Mouse (Mus musculus): ENCODE results near the gene Dab2ip. TPM values are rescaled to one million over a fixed set of nuclear protein-coding genes. Genes with fewer than 3 reads are reported as not detected.

The Dab2ip gene
- polyA plus RNA-seq (2015; fragmentation: Nextera tagmentation; extraction: Ambion mirVana) = 36.5 and 41.4 TPM in 2 replicates

DNA sequence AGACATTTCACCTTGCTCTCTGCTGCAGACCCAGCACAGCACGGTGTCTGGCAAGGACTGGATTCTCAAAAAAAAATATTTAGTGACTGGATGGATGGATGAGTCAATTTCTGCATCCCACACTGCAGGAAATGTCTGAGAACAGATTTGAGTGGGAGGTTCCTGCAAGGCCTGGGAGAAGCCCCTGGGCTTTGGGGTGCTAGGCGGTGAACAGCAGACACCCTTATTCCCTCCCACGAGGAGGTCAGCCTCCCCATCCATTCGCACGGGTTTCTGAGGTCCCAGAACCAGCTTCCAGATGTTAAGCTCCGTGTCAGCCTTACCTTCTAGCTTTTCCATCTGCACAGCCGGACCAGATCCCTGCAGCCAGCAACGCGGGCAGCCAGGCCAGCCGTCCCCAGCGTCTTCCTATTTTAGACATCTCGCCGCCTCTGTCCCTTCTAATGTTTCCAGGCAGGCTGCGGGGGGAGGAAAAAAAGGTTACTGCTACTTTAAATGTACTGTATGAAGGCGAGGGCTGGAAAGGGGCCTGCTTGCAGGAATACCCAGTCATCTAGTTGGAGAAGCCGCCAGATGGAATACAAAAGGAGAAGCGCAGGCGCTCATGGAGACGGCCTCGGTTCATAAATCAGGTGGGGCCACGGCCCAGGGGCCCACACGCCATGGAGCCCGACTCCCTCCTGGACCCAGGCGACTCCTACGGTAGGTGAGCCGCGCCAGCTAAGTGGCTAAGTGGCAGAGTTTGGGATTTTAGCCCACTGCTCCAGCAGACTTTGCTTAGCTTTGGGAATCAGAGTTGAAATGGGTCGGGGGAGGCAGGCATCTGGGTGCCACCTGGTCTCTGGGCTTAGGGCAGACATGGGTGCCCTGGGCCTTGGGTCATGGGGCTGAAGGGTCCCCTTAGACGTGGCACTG is at the start of gene Dab2ip:
Gene Dab2ip (plus strand): TSS at position 356 of the 915 bp plus-strand sequence.
- H3K27me3 ChIP-seq (ENCODE audit: insufficient read depth, low read length) = no peaks in the 10 kb centered on the region
- no peak within 1 kb of the TSS for H3K4me3 ChIP-seq (replicated peaks; ENCODE audit: low read depth, low read length)
- 22% methylated on average over 29 of the region's 29 CpGs for WGBS
- peak within 1 kb of the TSS; percentile 45 for H3K4me2 ChIP-seq (ENCODE audit: low read length)
- H3K4me1 ChIP-seq (replicated peaks; ENCODE audit: insufficient read depth, low read length) = peaks cover 12% of the 10 kb centered on the region
- no peaks in the 10 kb centered on the region for H3K36me3 ChIP-seq (ENCODE audit: insufficient read depth, low read length)
- H3K27ac ChIP-seq = peak within 1 kb of the TSS; percentile 47; the same call in 1 of the 2 replicates
- H3K9me3 ChIP-seq (replicated peaks; ENCODE audit: low read length) = no peaks in the 10 kb centered on the region
- DNase-seq (ENCODE audit: low spot score) (peak; percentile 67), ATAC-seq (replicated peaks; ENCODE audit: low FRiP score, low read depth) (peak; percentile 69)
- TF ChIP-seq CTCF (IDR thresholded peaks at IDR 0.05; ENCODE audit: low read depth) = no peak
- H3K9ac ChIP-seq (ENCODE audit: low read depth, low read length) = peak within 1 kb of the TSS; percentile 31; the same call in 1 of the 2 replicates

- ATAC-seq (replicated peaks; ENCODE audit: low FRiP score, low read depth) (no peak), DNase-seq (ENCODE audit: low spot score) (peak; percentile 78)
- peak overlapping the region; percentile 76 for H3K27ac ChIP-seq
- no peak overlapping the region for H3K4me3 ChIP-seq (replicated peaks; ENCODE audit: low read depth, low read length)
- TF ChIP-seq CTCF (IDR thresholded peaks at IDR 0.05; ENCODE audit: low read depth) = no peak
- no peaks in the 10 kb centered on the region for H3K27me3 ChIP-seq (ENCODE audit: insufficient read depth, low read length)
- H3K4me2 ChIP-seq (ENCODE audit: low read length) = no peak overlapping the region
- 14% methylated on average over 10 of the region's 10 CpGs for WGBS
- peaks cover 33% of the 10 kb centered on the region for H3K4me1 ChIP-seq (replicated peaks; ENCODE audit: insufficient read depth, low read length)
- H3K9me3 ChIP-seq (replicated peaks; ENCODE audit: low read length) = no peaks in the 10 kb centered on the region
- no peak overlapping the region; the same call in 1 of the 2 replicates for H3K9ac ChIP-seq (ENCODE audit: low read depth, low read length)
- no peaks in the 10 kb centered on the region for H3K36me3 ChIP-seq (ENCODE audit: insufficient read depth, low read length)
These were observed 49.3 kb upstream of the Dab2ip start for GRCm38 (mm10) chr2:35508597-35509342.

GRCm38 (mm10) chr2:35509343-35509667 is 48.8 kb upstream of the Dab2ip start:
- no peak; the same call in 1 of the 2 replicates for ATAC-seq (replicated peaks; ENCODE audit: low FRiP score, low read depth)
- WGBS = 21% methylated on average over 6 of the region's 6 CpGs
- no peak overlapping the region for H3K9ac ChIP-seq (ENCODE audit: low read depth, low read length)
- TF ChIP-seq CTCF (IDR thresholded peaks at IDR 0.05; ENCODE audit: low read depth) = no peak
- peaks cover 34% of the 10 kb centered on the region for H3K4me1 ChIP-seq (replicated peaks; ENCODE audit: insufficient read depth, low read length)
- H3K27ac ChIP-seq = peak overlapping the region; percentile 76; the same call in 1 of the 2 replicates
- no peak for DNase-seq (ENCODE audit: low spot score)
- H3K4me2 ChIP-seq (ENCODE audit: low read length) = no peak overlapping the region
- H3K4me3 ChIP-seq (replicated peaks; ENCODE audit: low read depth, low read length) = no peak overlapping the region
- no peaks in the 10 kb centered on the region for H3K27me3 ChIP-seq (ENCODE audit: insufficient read depth, low read length)
- H3K36me3 ChIP-seq (ENCODE audit: insufficient read depth, low read length) = no peaks in the 10 kb centered on the region
- no peaks in the 10 kb centered on the region for H3K9me3 ChIP-seq (replicated peaks; ENCODE audit: low read length)

DNA sequence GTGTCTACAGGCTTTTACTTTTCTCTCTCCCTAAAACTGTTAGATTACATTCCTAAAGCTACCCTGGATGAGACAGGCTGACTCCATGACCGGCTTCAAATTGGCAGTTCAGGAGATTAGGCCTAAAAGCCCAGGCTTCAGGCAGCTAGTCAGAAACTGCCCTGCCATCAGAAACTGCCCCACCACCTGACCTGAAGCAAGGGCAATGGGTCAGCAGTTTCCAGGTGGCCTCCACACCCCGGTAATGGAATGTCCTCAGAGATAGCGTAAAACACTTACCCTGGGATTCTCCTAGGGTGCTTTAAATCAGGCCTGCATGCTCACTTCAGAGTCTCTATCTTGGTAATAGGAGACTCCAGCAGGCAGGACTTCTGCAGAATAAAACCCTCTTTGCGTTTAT is 48.2 kb upstream of the Dab2ip start:
- Histone ChIP-seq H3K36me3 (ENCODE audit: insufficient read depth, low read length) (no peaks in the 10 kb centered on the region), H3K4me2 (ENCODE audit: low read length) (no peak overlapping the region), H3K9ac (ENCODE audit: low read depth, low read length) (no peak overlapping the region), H3K27ac (0 out of 2 replicates have a peak overlapping the region, but pooled peaks have one; percentile 76), H3K9me3 (replicated peaks; ENCODE audit: low read length) (no peaks in the 10 kb centered on the region), H3K27me3 (ENCODE audit: insufficient read depth, low read length) (no peaks in the 10 kb centered on the region), H3K4me1 (replicated peaks; ENCODE audit: insufficient read depth, low read length) (peaks cover 32% of the 10 kb centered on the region), H3K4me3 (replicated peaks; ENCODE audit: low read depth, low read length) (no peak overlapping the region)
- 51% methylated on average over 4 of the region's 4 CpGs for WGBS
- TF ChIP-seq CTCF (IDR thresholded peaks at IDR 0.05; ENCODE audit: low read depth) = no peak
- DNase-seq (ENCODE audit: low spot score) (no peak), ATAC-seq (replicated peaks; ENCODE audit: low FRiP score, low read depth) (no peak)

DNA sequence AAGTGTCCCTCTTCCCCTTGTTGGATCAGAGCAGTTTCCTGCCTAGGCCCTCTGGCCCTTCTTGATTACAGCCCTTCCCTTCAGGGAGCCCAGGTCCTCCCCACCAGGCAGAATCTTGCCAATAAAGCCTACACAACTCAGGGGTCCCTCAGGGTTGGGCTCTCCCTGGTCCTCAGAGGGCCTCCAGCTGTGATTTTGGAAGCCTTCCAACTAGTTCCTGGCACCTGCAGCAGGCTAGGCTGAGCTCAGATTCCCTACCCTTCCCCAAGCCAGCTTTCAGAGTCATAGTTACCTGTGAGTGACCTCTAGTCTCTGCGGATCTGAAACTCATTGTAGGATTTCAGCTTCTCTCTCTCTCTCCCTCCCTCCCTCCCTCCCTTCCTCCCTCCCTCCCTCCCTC is 47.1 kb upstream of the Dab2ip start:
- Histone ChIP-seq H3K4me3 (replicated peaks; ENCODE audit: low read depth, low read length) (no peak overlapping the region), H3K9me3 (replicated peaks; ENCODE audit: low read length) (no peaks in the 10 kb centered on the region), H3K9ac (ENCODE audit: low read depth, low read length) (no peak overlapping the region), H3K27me3 (ENCODE audit: insufficient read depth, low read length) (no peaks in the 10 kb centered on the region), H3K36me3 (ENCODE audit: insufficient read depth, low read length) (no peaks in the 10 kb centered on the region), H3K4me2 (ENCODE audit: low read length) (no peak overlapping the region), H3K4me1 (replicated peaks; ENCODE audit: insufficient read depth, low read length) (peaks cover 32% of the 10 kb centered on the region), H3K27ac (no peak overlapping the region)
- 58% methylated on average over 1 of the region's 1 CpGs for WGBS
- ATAC-seq (replicated peaks; ENCODE audit: low FRiP score, low read depth) = no peak
- TF ChIP-seq CTCF (IDR thresholded peaks at IDR 0.05; ENCODE audit: low read depth) = no peak
- DNase-seq (ENCODE audit: low spot score) = peak; percentile 34

GRCm38 (mm10) chr2:35512226-35512625 is 45.8 kb upstream of the Dab2ip start:
- Histone ChIP-seq H3K4me1 (replicated peaks; ENCODE audit: insufficient read depth, low read length) (peaks cover 28% of the 10 kb centered on the region), H3K36me3 (ENCODE audit: insufficient read depth, low read length) (no peaks in the 10 kb centered on the region), H3K27me3 (ENCODE audit: insufficient read depth, low read length) (no peaks in the 10 kb centered on the region), H3K4me2 (ENCODE audit: low read length) (no peak overlapping the region), H3K4me3 (replicated peaks; ENCODE audit: low read depth, low read length) (no peak overlapping the region), H3K27ac (no peak overlapping the region), H3K9me3 (replicated peaks; ENCODE audit: low read length) (no peaks in the 10 kb centered on the region), H3K9ac (ENCODE audit: low read depth, low read length) (no peak overlapping the region)
- WGBS = 97% methylated on average over 4 of the region's 4 CpGs
- DNase-seq (ENCODE audit: low spot score) = no peak
- TF ChIP-seq CTCF (IDR thresholded peaks at IDR 0.05; ENCODE audit: low read depth) = peak; percentile 61
- ATAC-seq (replicated peaks; ENCODE audit: low FRiP score, low read depth) = no peak

Measured in kidney, postnatal 0 days (tissue).